Mouse (Mus musculus): ENCODE data around the gene Clasp1. TPM values are rescaled to one million over a fixed set of nuclear protein-coding genes. Genes with fewer than 3 reads are reported as not detected.
"Not testable (repeated sequence)": the region's sequence is repeated elsewhere in the genome, so short reads cannot be mapped to it uniquely, and the experiment has no call there.

Clasp1 gene
- polyA plus RNA-seq, 1 experiment from 2014 or later, result 35.2 TPM

- Histone ChIP-seq H3K36me3 (peaks cover 45% of the 10 kb centered on the region), H3K4me2 (replicated peaks) (no peak overlapping the region)
- WGBS, result 95% methylated on average over 3 of the region's 3 CpGs
Measured at GRCm38 (mm10) chr1:118567659-118568058, 178.8 kb downstream of the Clasp1 start.

GRCm38 (mm10) chr1:118580174-118580702 is 191.4 kb downstream of the Clasp1 start:
- H3K9ac ChIP-seq, result no peak overlapping the region
- no peak for ATAC-seq
- no peak overlapping the region for H3K27ac ChIP-seq
- H3K36me3 ChIP-seq, result peaks cover 19% of the 10 kb centered on the region
- no peak overlapping the region for H3K4me3 ChIP-seq (replicated peaks)
- no peaks in the 10 kb centered on the region for H3K27me3 ChIP-seq (replicated peaks)
- no peak overlapping the region for H3K4me2 ChIP-seq (replicated peaks)
- no peaks in the 10 kb centered on the region for H3K9me3 ChIP-seq
- H3K4me1 ChIP-seq (replicated peaks), result no peaks in the 10 kb centered on the region
- 90% methylated on average over 2 of the region's 2 CpGs for WGBS

More at GRCm38 (mm10) chr1:118567659-118568058, 178.8 kb downstream of the Clasp1 start:
- H3K27me3 ChIP-seq (replicated peaks), result no peaks in the 10 kb centered on the region
- H3K4me3 ChIP-seq (replicated peaks), result no peak overlapping the region
- H3K4me1 ChIP-seq (replicated peaks), result no peaks in the 10 kb centered on the region
- no peak overlapping the region for H3K9ac ChIP-seq
- H3K9me3 ChIP-seq, result no peaks in the 10 kb centered on the region
- H3K27ac ChIP-seq, result no peak overlapping the region
- no peak for ATAC-seq

- Histone ChIP-seq H3K4me2 (replicated peaks) (no peak overlapping the region), H3K27me3 (replicated peaks) (no peaks in the 10 kb centered on the region), H3K36me3 (peaks cover 19% of the 10 kb centered on the region), H3K9ac (no peak overlapping the region), H3K9me3 (no peaks in the 10 kb centered on the region), H3K4me3 (replicated peaks) (no peak overlapping the region), H3K4me1 (replicated peaks) (no peaks in the 10 kb centered on the region), H3K27ac (no peak overlapping the region)
- ATAC-seq, result no peak
- 90% methylated on average over 8 of the region's 8 CpGs for WGBS
Measured at GRCm38 (mm10) chr1:118581179-118581578, 192.3 kb downstream of the Clasp1 start.

GRCm38 (mm10) chr1:118589721-118590120 is 200.9 kb downstream of the Clasp1 start:
- ATAC-seq, result no peak
- H3K4me1 ChIP-seq (replicated peaks), result no peaks in the 10 kb centered on the region
- H3K27ac ChIP-seq, result no peak overlapping the region
- no peak overlapping the region for H3K4me2 ChIP-seq (replicated peaks)
- H3K27me3 ChIP-seq (replicated peaks), result no peaks in the 10 kb centered on the region
- H3K36me3 ChIP-seq, result peaks cover 17% of the 10 kb centered on the region
- H3K9ac ChIP-seq, result no peak overlapping the region
- H3K4me3 ChIP-seq (replicated peaks), result no peak overlapping the region
- WGBS, result 71% methylated on average over 5 of the region's 5 CpGs
- no peaks in the 10 kb centered on the region for H3K9me3 ChIP-seq

GRCm38 (mm10) chr1:118592933-118593332 is 204.1 kb downstream of the Clasp1 start:
- no peak for ATAC-seq
- no peak overlapping the region for H3K4me2 ChIP-seq (replicated peaks)
- H3K9ac ChIP-seq, result no peak overlapping the region
- H3K4me3 ChIP-seq (replicated peaks), result no peak overlapping the region
- 90% methylated on average over 4 of the region's 4 CpGs for WGBS
- H3K4me1 ChIP-seq (replicated peaks), result no peaks in the 10 kb centered on the region
- H3K9me3 ChIP-seq, result no peaks in the 10 kb centered on the region
- peaks cover 17% of the 10 kb centered on the region for H3K36me3 ChIP-seq
- no peak overlapping the region for H3K27ac ChIP-seq
- H3K27me3 ChIP-seq (replicated peaks), result no peaks in the 10 kb centered on the region

GRCm38 (mm10) chr1:118595395-118595794 is 206.5 kb downstream of the Clasp1 start:
- ATAC-seq, result peak; percentile 93
- Histone ChIP-seq H3K36me3 (peaks cover 25% of the 10 kb centered on the region), H3K27ac (no peak overlapping the region)

GRCm38 (mm10) chr1:118597475-118598213 is 208.8 kb downstream of the Clasp1 start:
- Histone ChIP-seq H3K4me1 (replicated peaks) (no peaks in the 10 kb centered on the region), H3K27me3 (replicated peaks) (no peaks in the 10 kb centered on the region), H3K9ac (no peak overlapping the region), H3K9me3 (no peaks in the 10 kb centered on the region), H3K36me3 (peaks cover 29% of the 10 kb centered on the region), H3K4me2 (replicated peaks) (no peak overlapping the region), H3K27ac (no peak overlapping the region), H3K4me3 (replicated peaks) (no peak overlapping the region)
- WGBS, result 64% methylated on average over 2 of the region's 2 CpGs
- ATAC-seq, result no peak

More at GRCm38 (mm10) chr1:118595395-118595794, 206.5 kb downstream of the Clasp1 start:
- WGBS, result 46% methylated on average over 2 of the region's 2 CpGs
- no peaks in the 10 kb centered on the region for H3K9me3 ChIP-seq
- H3K9ac ChIP-seq, result no peak overlapping the region
- H3K4me2 ChIP-seq (replicated peaks), result no peak overlapping the region
- H3K4me3 ChIP-seq (replicated peaks), result no peak overlapping the region
- H3K27me3 ChIP-seq (replicated peaks), result no peaks in the 10 kb centered on the region
- no peaks in the 10 kb centered on the region for H3K4me1 ChIP-seq (replicated peaks)

- Histone ChIP-seq H3K9me3 (no peaks in the 10 kb centered on the region), H3K4me2 (replicated peaks) (no peak overlapping the region), H3K36me3 (peaks cover 34% of the 10 kb centered on the region), H3K27me3 (replicated peaks) (no peaks in the 10 kb centered on the region), H3K4me1 (replicated peaks) (no peaks in the 10 kb centered on the region), H3K27ac (no peak overlapping the region), H3K9ac (no peak overlapping the region), H3K4me3 (replicated peaks) (no peak overlapping the region)
- WGBS, result 58% methylated on average over 3 of the region's 3 CpGs
- ATAC-seq, result no peak
Measured at GRCm38 (mm10) chr1:118598339-118598738, 209.5 kb downstream of the Clasp1 start.

GRCm38 (mm10) chr1:118613631-118614183 is 224.8 kb downstream of the Clasp1 start:
- 73% methylated on average over 3 of the region's 3 CpGs for WGBS

GRCm38 (mm10) chr1:118621055-118621454 is 232.2 kb downstream of the Clasp1 start:
- not testable (repeated sequence) for H3K27ac ChIP-seq; H3K27me3 ChIP-seq (replicated peaks); H3K4me3 ChIP-seq (replicated peaks); H3K4me2 ChIP-seq (replicated peaks); ATAC-seq; H3K4me1 ChIP-seq (replicated peaks); H3K9ac ChIP-seq; H3K36me3 ChIP-seq; H3K9me3 ChIP-seq
- 90% methylated on average over 5 of the region's 5 CpGs for WGBS

More at GRCm38 (mm10) chr1:118613631-118614183, 224.8 kb downstream of the Clasp1 start:
- Histone ChIP-seq H3K4me1 (replicated peaks) (no peaks in the 10 kb centered on the region), H3K9ac (no peak overlapping the region), H3K27ac (no peak overlapping the region), H3K4me3 (replicated peaks) (no peak overlapping the region), H3K4me2 (replicated peaks) (no peak overlapping the region), H3K36me3 (peaks cover 3% of the 10 kb centered on the region; the same call in 1 of the 2 replicates), H3K9me3 (no peaks in the 10 kb centered on the region), H3K27me3 (replicated peaks) (no peaks in the 10 kb centered on the region)
- peak; percentile 74 for ATAC-seq

- H3K9me3 ChIP-seq, result no peaks in the 10 kb centered on the region
- no peak overlapping the region for H3K9ac ChIP-seq
- no peak overlapping the region for H3K4me2 ChIP-seq (replicated peaks)
- H3K27me3 ChIP-seq (replicated peaks), result peaks cover 1% of the 10 kb centered on the region; the same call in 1 of the 2 replicates
- no peaks in the 10 kb centered on the region for H3K36me3 ChIP-seq
- H3K4me1 ChIP-seq (replicated peaks), result 0 out of 2 replicates have a peak, but pooled peaks cover 6% of the 10 kb centered on the region
- 48% methylated on average over 3 of the region's 3 CpGs for WGBS
- ATAC-seq, result no peak
- H3K4me3 ChIP-seq (replicated peaks), result no peak overlapping the region
- no peak overlapping the region for H3K27ac ChIP-seq
Measured at GRCm38 (mm10) chr1:118622857-118623256, 234.0 kb downstream of the Clasp1 start.

- Histone ChIP-seq H3K36me3 (no peaks in the 10 kb centered on the region), H3K9ac (no peak overlapping the region), H3K9me3 (no peaks in the 10 kb centered on the region), H3K4me2 (replicated peaks) (no peak overlapping the region), H3K27me3 (replicated peaks) (peaks cover 8% of the 10 kb centered on the region; the same call in 1 of the 2 replicates), H3K4me1 (replicated peaks) (0 out of 2 replicates have a peak, but pooled peaks cover 10% of the 10 kb centered on the region), H3K4me3 (replicated peaks) (no peak overlapping the region), H3K27ac (no peak overlapping the region)
- WGBS, result 64% methylated on average over 6 of the region's 6 CpGs
- no peak for ATAC-seq
Measured at GRCm38 (mm10) chr1:118625461-118625860, 236.6 kb downstream of the Clasp1 start.
